Mouse (Mus musculus) intestine, embryonic 14.5 days (tissue): ENCODE measurements at regions not wholly inside any gene's neighbourhood (a gene's known extent, or its start where the extent isn't known, plus 50 kb on each side); places are given as distances from the start of the nearest gene placed in this dataset.

Source experiments
- ATAC-seq: fragments of 200-750 bp; cut with Nextera tagmentation; replicated peaks from 2 replicates; pipeline ENCODE4 v1.8.0; 2017; ENCODE audit warnings: low read depth, moderate number of reproducible peaks, moderate TSS enrichment, moderate library complexity; ENCODE audit not compliant: low FRiP score, low TSS enrichment
- DNase-seq: peaks from one replicate; pipeline ENCODE4 v3.0.0-alpha.2; 2018; ENCODE audit warnings: low spot score
- H3K27ac ChIP-seq: fragments of 300-500 bp; sonication (generic); 2 replicates; pipeline ENCODE4 v1.5.1; 2014; ENCODE audit warnings: low read depth, mild to moderate bottlenecking, control low read depth
- H3K27me3 ChIP-seq: fragments of 300-500 bp; sonication (generic); replicated peaks from 2 replicates; pipeline ENCODE4 v1.6.1; 2014; ENCODE audit warnings: low read length, control low read depth; ENCODE audit not compliant: control insufficient read depth, insufficient read depth
- H3K36me3 ChIP-seq: fragments of 300-500 bp; sonication (generic); 2 replicates; pipeline ENCODE4 v1.6.1; 2014; ENCODE audit warnings: low read length, control low read depth; ENCODE audit not compliant: control insufficient read depth, insufficient read depth
- H3K4me1 ChIP-seq: fragments of 300-500 bp; sonication (generic); replicated peaks from 2 replicates; pipeline ENCODE4 v1.6.1; 2014; ENCODE audit warnings: low read length, control low read depth, mixed read lengths; ENCODE audit not compliant: control insufficient read depth, insufficient read depth
- H3K4me2 ChIP-seq: fragments of 300-500 bp; sonication (generic); 2 replicates; pipeline ENCODE4 v1.6.1; 2014; ENCODE audit warnings: low read length
- H3K4me3 ChIP-seq: fragments of 300-500 bp; sonication (generic); 2 replicates; pipeline ENCODE4 v1.5.1; 2014; ENCODE audit warnings: low read depth, low read length, control low read depth, mixed read lengths
- H3K9ac ChIP-seq: fragments of 300-500 bp; sonication (generic); 2 replicates; pipeline ENCODE4 v1.6.1; 2014; ENCODE audit warnings: mild to moderate bottlenecking, low read length
- H3K9me3 ChIP-seq: fragments of 300-500 bp; sonication (generic); 2 replicates; pipeline ENCODE4 v1.6.1; 2016; ENCODE audit warnings: low read length, control low read depth; ENCODE audit not compliant: control insufficient read depth
- WGBS: fragments of 180-500 bp; shearing (Covaris S2); extraction: QIAGEN DNeasy Blood & Tissue Kit; methylation state at CpG from one replicate; pipeline ENCODE4 v1.1.7; 2014; 5-methylcytosine and 5-hydroxymethylcytosine counted together

- 22% methylated on average over 18 of the region's 18 CpGs for WGBS
- Histone ChIP-seq H3K4me1 (no peaks in the 10 kb centered on the region; the same call in 1 of the 2 replicates), H3K4me3 (peak overlapping the region; percentile 25), H3K4me2 (peak overlapping the region; percentile 57), H3K27ac (peak overlapping the region; percentile 51; the same call in 1 of the 2 replicates), H3K9me3 (no peaks in the 10 kb centered on the region), H3K9ac (no peak overlapping the region), H3K27me3 (no peaks in the 10 kb centered on the region), H3K36me3 (no peaks in the 10 kb centered on the region)
- DNase-seq (peak; percentile 69), ATAC-seq (peak; percentile 64; the same call in 1 of the 2 replicates)
Measured at GRCm38 (mm10) chr19:16050220-16051055, 65.6 kb upstream of the Cep78 start.

- no peaks in the 10 kb centered on the region for H3K9me3 ChIP-seq
- H3K4me1 ChIP-seq = no peaks in the 10 kb centered on the region; the same call in 1 of the 2 replicates
- no peak overlapping the region for H3K9ac ChIP-seq
- DNase-seq = no peak
- no peaks in the 10 kb centered on the region for H3K27me3 ChIP-seq
- peak overlapping the region; percentile 25 for H3K4me3 ChIP-seq
- no peaks in the 10 kb centered on the region for H3K36me3 ChIP-seq
- WGBS = 25% methylated on average over 3 of the region's 3 CpGs
- no peak overlapping the region; the same call in 1 of the 2 replicates for H3K27ac ChIP-seq
- peak overlapping the region; percentile 57 for H3K4me2 ChIP-seq
- ATAC-seq = no peak
Measured at GRCm38 (mm10) chr19:16049646-16050045, 64.9 kb upstream of the Cep78 start.

- Histone ChIP-seq H3K4me1 (no peaks in the 10 kb centered on the region; the same call in 1 of the 2 replicates), H3K4me3 (no peak overlapping the region), H3K9ac (no peak overlapping the region), H3K4me2 (no peak overlapping the region), H3K36me3 (no peaks in the 10 kb centered on the region), H3K27ac (no peak overlapping the region), H3K27me3 (no peaks in the 10 kb centered on the region), H3K9me3 (no peaks in the 10 kb centered on the region)
- no peak for DNase-seq
- 77% methylated on average over 7 of the region's 7 CpGs for WGBS
- ATAC-seq = no peak
Measured at GRCm38 (mm10) chr19:16046977-16047376, 62.2 kb upstream of the Cep78 start.

- no peak overlapping the region for H3K9ac ChIP-seq
- H3K4me1 ChIP-seq = no peaks in the 10 kb centered on the region; the same call in 1 of the 2 replicates
- no peaks in the 10 kb centered on the region for H3K36me3 ChIP-seq
- no peak overlapping the region for H3K27ac ChIP-seq
- no peak for DNase-seq
- no peak overlapping the region for H3K4me3 ChIP-seq
- no peaks in the 10 kb centered on the region for H3K27me3 ChIP-seq
- no peak for ATAC-seq
- WGBS = 52% methylated on average over 3 of the region's 3 CpGs
- no peaks in the 10 kb centered on the region for H3K9me3 ChIP-seq
- no peak overlapping the region for H3K4me2 ChIP-seq
Measured at GRCm38 (mm10) chr19:16045261-16045660, 60.5 kb upstream of the Cep78 start.

GRCm38 (mm10) chr19:16044169-16044568, 59.4 kb upstream of the Cep78 start:
- Histone ChIP-seq H3K36me3 (no peaks in the 10 kb centered on the region), H3K9me3 (no peaks in the 10 kb centered on the region), H3K27me3 (no peaks in the 10 kb centered on the region), H3K4me1 (no peaks in the 10 kb centered on the region), H3K4me3 (no peak overlapping the region), H3K27ac (no peak overlapping the region), H3K9ac (no peak overlapping the region), H3K4me2 (no peak overlapping the region)
- WGBS = 87% methylated on average over 5 of the region's 5 CpGs
- ATAC-seq (no peak), DNase-seq (no peak)

- H3K36me3 ChIP-seq = no peaks in the 10 kb centered on the region
- H3K4me2 ChIP-seq = no peak overlapping the region
- no peaks in the 10 kb centered on the region for H3K27me3 ChIP-seq
- no peak for ATAC-seq
- H3K9ac ChIP-seq = no peak overlapping the region
- H3K4me1 ChIP-seq = no peaks in the 10 kb centered on the region
- H3K4me3 ChIP-seq = no peak overlapping the region
- no peaks in the 10 kb centered on the region for H3K9me3 ChIP-seq
- 92% methylated on average over 7 of the region's 7 CpGs for WGBS
- no peak for DNase-seq
- H3K27ac ChIP-seq = no peak overlapping the region
Measured at GRCm38 (mm10) chr19:16043007-16043406, 58.2 kb upstream of the Cep78 start.

GRCm38 (mm10) chr19:16041891-16042290, 57.1 kb upstream of the Cep78 start:
- Histone ChIP-seq H3K4me3 (no peak overlapping the region), H3K9ac (no peak overlapping the region), H3K4me1 (no peaks in the 10 kb centered on the region), H3K27ac (no peak overlapping the region), H3K9me3 (no peaks in the 10 kb centered on the region), H3K4me2 (no peak overlapping the region), H3K27me3 (no peaks in the 10 kb centered on the region), H3K36me3 (no peaks in the 10 kb centered on the region)
- 86% methylated on average over 5 of the region's 5 CpGs for WGBS
- DNase-seq (no peak), ATAC-seq (no peak)

- WGBS = 76% methylated on average over 12 of the region's 12 CpGs
- no peak for ATAC-seq
Measured at GRCm38 (mm10) chr19:16037806-16038205, 53.0 kb upstream of the Cep78 start.

More at GRCm38 (mm10) chr19:16037806-16038205, 53.0 kb upstream of the Cep78 start:
- H3K27me3 ChIP-seq = no peaks in the 10 kb centered on the region
- no peak overlapping the region for H3K9ac ChIP-seq
- no peaks in the 10 kb centered on the region for H3K9me3 ChIP-seq
- no peak overlapping the region for H3K27ac ChIP-seq
- H3K4me3 ChIP-seq = no peak overlapping the region
- H3K36me3 ChIP-seq = no peaks in the 10 kb centered on the region
- H3K4me2 ChIP-seq = no peak overlapping the region
- DNase-seq = no peak
- no peaks in the 10 kb centered on the region for H3K4me1 ChIP-seq
